Mouse (Mus musculus) cerebellum, postnatal 25 days (tissue): ENCODE measurements around the gene Slx4ip.
A peak's percentile ranks its signal among the peaks of the same experiment; 100 is the strongest.

Source experiments
- DNase-seq, 2 experiments: peaks; one replicate each; pipeline ENCODE4 v3.0.0; 2021; ENCODE audit warnings: mixed read lengths in 2 of 2

Slx4ip gene

GRCm38 (mm10) chr2:137107946-137108345, 216.9 kb downstream of the Slx4ip start:
- no peak for DNase-seq

- DNase-seq, result no peak
These were observed 218.5 kb downstream of the Slx4ip start for GRCm38 (mm10) chr2:137109321-137110213.

- no peak for DNase-seq
These were observed 219.3 kb downstream of the Slx4ip start for GRCm38 (mm10) chr2:137110214-137110898.

- DNase-seq, result no peak
These were observed 222.5 kb downstream of the Slx4ip start for GRCm38 (mm10) chr2:137113288-137114061.

GRCm38 (mm10) chr2:137114248-137115096, 223.5 kb downstream of the Slx4ip start:
- peak; percentile 48 to 67 for DNase-seq

GRCm38 (mm10) chr2:137115241-137116024, 224.4 kb downstream of the Slx4ip start:
- DNase-seq, result peak; percentile 15 to 21

- DNase-seq, result peak; percentile 32 to 45
These were observed 225.1 kb downstream of the Slx4ip start, which contains the start of gene Jag1 for GRCm38 (mm10) chr2:137116025-137116674. TSS of gene Jag1 (minus strand) at chr2:137116644.

- peak; percentile 46 to 77 for DNase-seq
These were observed 225.8 kb downstream of the Slx4ip start for GRCm38 (mm10) chr2:137116675-137117320.

GRCm38 (mm10) chr2:137117321-137117690, 226.3 kb downstream of the Slx4ip start:
- peak; percentile 55 to 75 for DNase-seq
